Comparison of ENCODE assay signal across 9 mouse cellular contexts in genomic region chr14:124191913-124192814, GRCm38 (mm10).
DNase-seq lines count a peak whose midpoint lies in the region; ATAC-seq and TF ChIP-seq lines count a peak whose summit lies in the region.
"Had no signal": no experiment of that assay in that cellular context is flagged by ENCODE, and none has a peak within 500 bp of the region (broad histone marks: within the 10 kb centered on the region; RNA-seq: fewer than 3 reads in every experiment).

No protein-coding gene starts in this region.

- TF ChIP-seq CTCF in cortical plate, adult 2 months (IDR thresholded peaks at IDR 0.05; ENCODE audit: extremely low read depth, insufficient read depth, low read length), result no peak

- H3K27me3 ChIP-seq in heart, embryonic 12.5 days (replicated peaks), result peaks cover 36% of the 10 kb centered on the region
- no peaks in the 10 kb centered on the region for H3K27me3 ChIP-seq in midbrain, embryonic 11.5 days (ENCODE audit: control insufficient read depth, insufficient read depth, low read length)
- peaks cover 4% of the 10 kb centered on the region for H3K27me3 ChIP-seq in stomach, embryonic 16.5 days (ENCODE audit: control insufficient read depth, insufficient read depth, low read length)

- WGBS in heart, embryonic 12.5 days, result under 1% methylated on average over 42 of the region's 42 CpGs
- WGBS in midbrain, embryonic 11.5 days, result under 1% methylated on average over 42 of the region's 42 CpGs
- WGBS in stomach, embryonic 16.5 days, result 2% methylated on average over 42 of the region's 42 CpGs

- peak overlapping the region; percentile 71 for H3K4me2 ChIP-seq in heart, embryonic 12.5 days
- peak overlapping the region; percentile 85 for H3K4me2 ChIP-seq in midbrain, embryonic 11.5 days
- peak overlapping the region; percentile 50 for H3K4me2 ChIP-seq in stomach, embryonic 16.5 days (ENCODE audit: low read depth, low read length)
- H3K4me2 ChIP-seq: liver, embryonic 15.5 days had no signal

- H3K4me1 ChIP-seq in cortical plate, adult 2 months (ENCODE audit: control insufficient read depth, insufficient read depth, low read length), result peaks cover 3% of the 10 kb centered on the region
- H3K4me1 ChIP-seq in heart, embryonic 12.5 days (replicated peaks), result peaks cover 12% of the 10 kb centered on the region
- H3K4me1 ChIP-seq in midbrain, embryonic 11.5 days (ENCODE audit: control insufficient read depth, insufficient read depth, low read length), result peaks cover 8% of the 10 kb centered on the region
- no peaks in the 10 kb centered on the region for H3K4me1 ChIP-seq in stomach, embryonic 16.5 days (ENCODE audit: control insufficient read depth, insufficient read depth, low read length)
- H3K4me1 ChIP-seq: liver, embryonic 15.5 days had no signal

- peak; percentile 3 for DNase-seq in thymus, postnatal 14 days
- no peak for DNase-seq in thymus, postnatal 25 days
- peak; percentile 53 to 54 for DNase-seq in layer of hippocampus, adult 18-20 months (ENCODE audit: low spot score in 2 of 2)
- DNase-seq in midbrain, embryonic 11.5 days (ENCODE audit: low spot score, missing footprints), result peak; percentile 95
- no peak for DNase-seq in gastrocnemius, adult 18-20 months (ENCODE audit: low spot score)

- H3K9me3 ChIP-seq in heart, embryonic 12.5 days (replicated peaks), result no peaks in the 10 kb centered on the region
- H3K9me3 ChIP-seq in midbrain, embryonic 11.5 days (ENCODE audit: control insufficient read depth, low read length), result no peaks in the 10 kb centered on the region
- no peaks in the 10 kb centered on the region for H3K9me3 ChIP-seq in stomach, embryonic 16.5 days (replicated peaks; ENCODE audit: control insufficient read depth, low read length)
- H3K9me3 ChIP-seq: liver, embryonic 15.5 days had no signal

- H3K27ac ChIP-seq in cortical plate, adult 2 months (ENCODE audit: insufficient read depth, low read length), result no peak overlapping the region
- no peak overlapping the region for H3K27ac ChIP-seq in heart, embryonic 12.5 days (ENCODE audit: poor library complexity, severe bottlenecking)
- H3K27ac ChIP-seq in midbrain, embryonic 11.5 days (ENCODE audit: low read depth, low read length), result no peak overlapping the region
- no peak overlapping the region for H3K27ac ChIP-seq in stomach, embryonic 16.5 days (ENCODE audit: low read length)
- H3K27ac ChIP-seq: liver, embryonic 15.5 days had no signal

- peak; percentile 66 for ATAC-seq in heart, embryonic 12.5 days (ENCODE audit: insufficient number of reproducible peaks, low FRiP score)
- ATAC-seq in midbrain, embryonic 11.5 days (ENCODE audit: low FRiP score), result peak; percentile 93
- ATAC-seq in stomach, embryonic 16.5 days (ENCODE audit: insufficient read depth, low FRiP score), result peak; percentile 56

- H3K4me3 ChIP-seq in cortical plate, adult 2 months (ENCODE audit: insufficient read depth, low read length), result peak overlapping the region; percentile 63
- H3K4me3 ChIP-seq in heart, embryonic 12.5 days, result peak overlapping the region; percentile 39
- H3K4me3 ChIP-seq in midbrain, embryonic 11.5 days (ENCODE audit: low read depth, low read length), result peak overlapping the region; percentile 47
- peak overlapping the region; percentile 31 for H3K4me3 ChIP-seq in stomach, embryonic 16.5 days (replicated peaks; ENCODE audit: low read length)
- H3K4me3 ChIP-seq: liver, embryonic 15.5 days had no signal

- H3K36me3 ChIP-seq in heart, embryonic 12.5 days, result no peaks in the 10 kb centered on the region
- H3K36me3 ChIP-seq in midbrain, embryonic 11.5 days (ENCODE audit: control insufficient read depth, insufficient read depth, low read length), result no peaks in the 10 kb centered on the region
- H3K36me3 ChIP-seq in stomach, embryonic 16.5 days (ENCODE audit: control insufficient read depth, insufficient read depth, low read length), result no peaks in the 10 kb centered on the region
- H3K36me3 ChIP-seq: liver, embryonic 15.5 days had no signal

- TF ChIP-seq POLR2A in cortical plate, adult 2 months (IDR thresholded peaks at IDR 0.05; ENCODE audit: extremely low read depth, insufficient read depth, low read length), result no peak

- H3K9ac ChIP-seq in heart, embryonic 12.5 days, result no peak overlapping the region
- peak overlapping the region; percentile 46 for H3K9ac ChIP-seq in midbrain, embryonic 11.5 days (ENCODE audit: low read length)
- no peak overlapping the region for H3K9ac ChIP-seq in stomach, embryonic 16.5 days (ENCODE audit: low read length)
- H3K9ac ChIP-seq: liver, embryonic 15.5 days had no signal

Comparison
In these comparisons a context has a peak if more than half of its experiments do, and no peak if none do; other contexts are left out.
1. DNase-seq: peak in thymus, postnatal 14 days (single experiment), layer of hippocampus, adult 18-20 months (2 of 2) and midbrain, embryonic 11.5 days (single experiment); none in thymus, postnatal 25 days (single experiment) and gastrocnemius, adult 18-20 months (single experiment).
2. Peak in every context shown above with its lines, with median percentiles within 50 percentile points of each other: H3K4me3 ChIP-seq, ATAC-seq and H3K4me2 ChIP-seq.